Mouse (Mus musculus) mouse embryonic stem cell (cell line): ENCODE measurements around the gene Rbm47.

Source experiments
- in situ Hi-C, 2 experiments: fragments of 300-500 bp; cut with MboI; formaldehyde crosslinking; loops; 1 replicate in 1 of 2; 3 replicates in 1 of 2; pipeline ENCODE4 v1.14.3; 2019 to 2020; ENCODE audit warnings: low sequenced_read_pairs in 2 of 2, low pct_unique_long_range_greater_than_20kb in 1 of 2, mixed read lengths in 1 of 2; ENCODE audit not compliant: unreplicated experiment in 1 of 2

The Rbm47 gene

DNA sequence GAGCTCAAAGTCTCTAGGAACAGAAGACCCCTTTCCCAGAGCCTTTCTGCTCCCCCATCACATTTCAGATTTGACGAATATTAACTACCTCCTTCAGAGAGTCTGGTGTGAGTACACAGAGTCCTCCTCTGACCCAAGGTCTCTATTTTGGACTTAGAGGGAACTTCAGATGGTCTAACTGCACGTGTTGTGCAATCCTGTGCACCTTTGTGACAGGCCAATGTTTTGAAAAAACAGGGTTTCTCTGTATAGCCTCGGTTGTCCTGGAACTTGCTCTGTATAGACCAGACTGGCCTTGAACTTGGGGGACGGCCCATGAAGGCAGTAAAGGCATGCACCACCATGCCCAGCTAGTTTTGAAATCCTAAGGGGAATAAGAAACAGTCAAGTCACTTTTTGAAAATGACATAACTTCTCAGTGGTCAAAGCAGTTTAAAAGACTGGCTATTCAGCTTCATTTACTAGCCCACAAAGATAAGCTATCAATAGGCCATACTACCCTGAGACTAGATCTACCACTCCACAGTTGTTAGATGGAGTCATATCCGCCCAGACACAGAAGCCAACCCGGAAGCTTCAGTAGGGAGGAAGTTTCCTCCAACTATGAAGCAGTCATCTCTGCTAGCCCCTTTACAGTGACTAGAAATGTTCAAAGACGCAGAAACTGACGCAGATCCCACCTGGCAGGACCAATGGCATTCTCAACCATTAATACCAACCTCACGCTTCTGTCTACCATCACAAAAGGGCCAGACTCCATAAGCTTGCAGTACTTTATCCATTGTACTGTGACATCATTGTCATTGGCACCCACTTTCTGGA lies 93.3 kb downstream of the Rbm47 start:
- in situ Hi-C loops: loop anchor here in 1 of 2 experiments (10.0 kb wide), 1 partner anchor 155 kb away; no protein-coding TSS in a partner anchor

DNA sequence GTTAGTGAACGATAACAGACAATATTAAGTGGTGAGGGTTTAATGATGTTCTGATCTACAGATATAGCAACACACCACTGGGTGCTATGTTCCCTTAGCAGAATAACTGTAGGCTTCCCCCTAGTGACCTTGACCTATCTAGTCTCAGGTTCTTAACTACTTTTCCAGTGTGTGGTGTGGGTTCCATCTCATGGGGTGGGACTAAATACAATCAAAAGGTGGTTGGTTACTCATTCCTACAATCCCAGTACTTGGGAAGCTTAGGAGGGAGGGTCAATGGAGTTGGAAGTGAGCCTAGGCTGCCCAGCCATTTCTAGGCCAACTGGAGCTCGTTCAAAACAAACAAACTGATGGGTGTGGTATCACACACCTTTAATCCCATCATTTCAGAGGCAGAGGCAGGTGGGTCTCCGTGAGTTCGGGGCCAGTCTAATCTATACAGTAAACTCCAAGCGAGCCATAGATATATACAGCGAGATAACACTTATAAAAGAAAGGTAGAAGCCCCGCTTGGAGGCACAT lies 94.4 kb downstream of the Rbm47 start:
- in situ Hi-C loops: no loop called here

DNA sequence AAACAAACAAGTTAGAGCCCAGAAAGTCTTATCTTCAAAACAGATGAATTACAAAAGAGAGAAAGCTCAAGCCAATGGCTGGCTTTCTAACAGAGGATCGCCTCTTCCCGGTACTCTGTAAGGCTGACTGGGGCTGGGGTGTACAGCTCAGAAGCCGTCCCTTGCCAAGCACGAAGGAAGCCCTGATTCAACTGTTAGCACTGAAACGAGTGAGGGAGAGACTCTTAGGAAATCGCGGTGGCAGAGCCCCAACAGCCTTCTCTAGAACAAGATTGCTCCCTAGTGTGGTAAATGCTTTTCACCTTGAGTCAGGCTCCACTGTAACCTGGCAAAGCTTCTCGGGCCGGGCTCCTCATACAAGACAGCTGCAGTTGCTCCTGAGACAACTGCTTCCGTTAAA lies 95.5 kb downstream of the Rbm47 start:
- in situ Hi-C loops: no loop called here

DNA sequence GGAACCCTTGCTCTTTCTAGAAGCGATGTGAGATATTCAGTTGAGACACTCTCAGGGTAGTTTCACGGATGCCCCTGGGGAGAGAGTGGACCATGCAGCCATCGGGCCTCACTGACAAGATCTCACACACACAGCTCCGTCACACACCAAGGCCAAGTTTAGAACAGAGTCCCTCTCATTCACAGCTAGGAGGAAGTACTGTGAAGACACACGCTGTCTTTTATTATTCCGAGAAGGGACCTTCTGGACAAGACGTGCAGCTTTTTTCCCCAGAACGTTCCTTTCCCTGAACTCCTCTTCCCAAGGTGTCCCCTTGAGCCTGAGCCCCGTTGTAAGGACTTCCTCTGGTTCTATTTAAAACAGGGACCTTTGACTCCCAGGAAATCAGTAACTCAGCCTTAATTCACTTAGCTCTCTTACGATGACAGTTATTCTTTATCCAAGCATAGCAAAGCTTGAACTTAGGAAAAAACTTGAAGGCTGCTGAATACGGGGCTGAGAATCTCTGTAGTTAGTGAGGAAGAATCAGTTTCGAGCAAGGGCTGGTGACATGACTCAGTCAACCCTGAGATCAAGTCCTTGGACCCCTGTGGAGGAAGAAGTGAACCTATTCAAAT lies 96.1 kb downstream of the Rbm47 start:
- in situ Hi-C loops: no loop called here

DNA sequence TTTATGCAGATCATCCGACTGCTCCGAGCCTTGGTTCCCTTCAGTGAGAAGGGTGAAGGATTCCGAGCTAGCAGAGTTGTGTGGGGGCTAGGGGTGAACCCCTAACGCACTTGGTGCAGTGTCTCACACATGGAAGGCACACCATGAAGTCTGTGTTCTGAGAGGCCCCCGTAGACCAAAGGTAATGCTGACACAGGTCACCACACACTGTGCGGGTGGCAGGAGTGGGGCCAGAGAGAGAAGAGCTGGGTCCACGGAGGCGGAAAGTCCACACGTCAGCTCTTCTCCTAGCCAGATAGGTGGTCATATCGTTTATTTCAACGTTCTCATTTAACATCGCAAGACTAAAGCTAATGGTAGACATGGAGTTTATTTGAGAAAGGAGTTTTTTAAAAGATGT lies 97.0 kb downstream of the Rbm47 start:
- in situ Hi-C loops: no loop called here

DNA sequence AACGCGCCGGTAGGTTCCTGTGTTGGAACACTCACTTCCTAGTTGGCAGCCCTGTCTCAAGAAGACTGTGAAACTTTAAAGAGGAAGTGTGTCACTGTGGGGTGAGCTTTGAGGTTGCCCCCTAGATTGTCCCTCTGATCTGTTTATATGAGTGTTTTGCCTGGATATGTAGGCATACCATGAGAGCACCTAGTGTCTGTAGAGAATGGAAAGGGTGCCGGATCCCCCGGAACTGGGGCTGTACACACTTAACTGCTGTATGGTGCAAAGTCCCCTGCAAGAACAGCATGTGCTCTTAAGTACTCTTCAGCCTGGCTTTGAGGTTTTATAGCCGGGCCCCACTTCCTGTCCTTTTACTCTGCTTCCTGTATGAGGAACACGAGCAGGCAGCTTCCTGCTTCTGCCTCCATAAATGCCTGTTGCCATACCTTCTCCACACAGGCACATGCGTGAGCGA lies 97.9 kb downstream of the Rbm47 start:
- in situ Hi-C loops: no loop called here

DNA sequence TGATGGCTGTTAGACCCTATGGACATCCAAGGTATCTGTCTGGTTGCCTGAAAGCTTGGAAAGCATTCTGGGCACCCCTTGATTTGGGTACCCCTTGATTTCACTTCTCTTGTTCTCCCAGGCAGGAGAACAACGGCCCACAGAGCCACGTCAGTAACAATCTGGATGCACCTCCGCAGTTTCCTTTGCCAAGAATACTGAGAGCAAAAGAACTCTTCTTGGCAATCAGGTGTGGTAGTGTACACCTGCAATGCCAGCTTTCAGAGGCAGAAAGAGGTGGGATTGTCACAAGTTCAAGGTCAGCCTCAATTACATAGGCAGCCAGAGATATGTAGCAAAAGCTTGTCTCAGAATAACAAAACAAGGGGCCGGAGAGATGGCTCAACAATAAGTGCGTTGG lies 98.7 kb downstream of the Rbm47 start:
- in situ Hi-C loops: loop anchor here in 1 of 2 experiments (25.0 kb wide), 1 partner anchor 588 kb away; no protein-coding TSS in a partner anchor

DNA sequence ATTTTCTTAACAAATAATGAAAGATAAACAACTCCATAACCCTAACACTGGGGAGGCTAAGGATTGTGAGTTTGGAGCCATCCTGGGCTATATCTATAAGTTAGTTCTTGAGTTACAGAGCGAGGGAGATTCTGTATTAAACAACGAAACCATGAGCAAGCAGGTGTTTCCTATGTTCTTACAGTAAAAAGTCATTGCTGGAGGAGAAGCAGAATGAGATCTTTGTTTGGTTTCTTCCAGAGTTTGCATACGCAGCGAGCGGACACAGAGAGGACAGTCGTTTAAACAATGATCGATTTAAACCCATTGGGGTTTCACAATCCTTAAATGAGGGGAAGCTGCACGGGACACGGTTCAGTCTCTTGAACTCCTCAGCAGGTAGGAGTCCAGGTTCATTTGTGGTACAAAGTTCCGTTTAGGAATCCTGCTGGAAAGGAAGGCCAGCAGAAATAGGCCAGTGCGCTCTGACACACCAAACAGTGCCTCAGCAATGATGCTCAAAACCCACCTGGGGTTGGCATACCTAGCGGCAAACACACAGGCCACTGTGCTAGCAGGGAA lies 99.2 kb downstream of the Rbm47 start:
- in situ Hi-C loops: loop anchor here in 1 of 2 experiments (25.0 kb wide), 1 partner anchor 589 kb away; no protein-coding TSS in a partner anchor

DNA sequence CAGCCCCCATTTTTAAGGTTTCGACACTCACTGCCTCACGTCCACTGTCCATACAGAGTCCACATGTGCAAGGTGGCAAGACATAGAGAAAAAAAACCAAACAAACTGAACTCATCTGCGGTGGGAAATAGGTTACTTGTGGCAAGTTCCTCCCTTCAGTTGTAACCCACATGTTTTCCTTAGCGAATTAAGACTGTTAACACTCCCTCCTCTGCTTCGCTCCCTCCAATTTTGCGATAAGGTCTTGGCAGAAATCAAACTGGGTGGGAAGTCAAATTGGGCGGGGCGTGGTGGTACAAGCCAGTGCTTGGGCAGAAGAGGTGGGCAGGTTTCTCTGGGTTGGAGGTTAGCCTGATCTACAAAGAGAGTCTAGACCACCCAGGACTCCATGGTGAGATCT lies 101.2 kb downstream of the Rbm47 start:
- in situ Hi-C loops: loop anchor here in 1 of 2 experiments (25.0 kb wide), 1 partner anchor 591 kb away; no protein-coding TSS in a partner anchor

DNA sequence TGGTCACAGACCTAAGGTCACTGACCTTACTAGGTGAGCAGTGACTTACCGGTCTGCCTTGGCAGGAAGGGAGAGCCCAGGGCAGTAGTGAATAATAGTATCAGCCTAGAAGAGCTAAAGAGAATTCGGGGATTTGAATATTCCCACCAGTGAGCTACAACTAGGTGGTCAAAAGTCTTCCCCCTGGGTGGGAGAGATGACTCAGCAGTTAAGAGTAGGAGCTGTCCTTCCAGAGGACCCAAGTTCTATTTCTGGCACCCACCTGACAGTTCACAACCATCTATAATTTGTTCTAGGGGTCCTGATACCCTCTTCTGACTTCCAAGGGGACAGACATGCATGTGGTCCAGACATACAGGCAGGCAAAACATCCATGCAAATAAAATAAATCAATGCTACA lies 102.6 kb downstream of the Rbm47 start:
- in situ Hi-C loops: loop anchor here in 1 of 2 experiments (25.0 kb wide), 1 partner anchor 592 kb away; no protein-coding TSS in a partner anchor

DNA sequence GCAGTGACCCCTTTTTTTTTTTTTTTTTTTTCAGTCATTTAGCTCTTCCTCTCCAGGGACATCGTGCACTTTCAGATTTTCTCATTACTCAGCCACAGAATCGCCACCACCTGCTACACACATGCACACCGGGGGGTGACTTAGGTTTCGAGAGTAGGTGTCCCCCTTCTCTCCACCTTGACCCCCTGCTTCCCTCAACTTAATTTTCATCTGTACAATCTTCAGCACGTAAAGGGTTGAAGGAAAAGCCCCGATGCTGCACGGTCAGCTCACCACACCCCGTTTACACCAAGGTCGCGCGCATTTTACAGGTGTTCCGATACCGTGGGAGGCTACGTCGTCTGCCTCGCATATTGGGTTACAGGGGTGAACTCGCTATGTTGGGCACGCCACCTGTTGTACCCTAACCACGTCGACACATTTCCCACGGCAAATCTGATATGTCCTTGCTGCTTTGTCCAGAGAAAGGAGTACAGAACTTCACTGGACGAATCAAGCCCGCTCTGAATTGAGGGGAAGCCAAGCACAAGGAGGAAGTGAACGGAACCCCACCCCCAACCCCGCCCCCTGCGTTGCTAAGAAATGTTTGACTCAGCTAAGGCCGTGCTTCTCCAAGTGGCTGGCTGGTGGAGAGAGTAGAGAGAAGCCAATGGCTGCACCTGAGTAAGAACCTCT lies 103.3 kb downstream of the Rbm47 start:
- in situ Hi-C loops: loop anchor here in 1 of 2 experiments (25.0 kb wide), 1 partner anchor 593 kb away; no protein-coding TSS in a partner anchor

DNA sequence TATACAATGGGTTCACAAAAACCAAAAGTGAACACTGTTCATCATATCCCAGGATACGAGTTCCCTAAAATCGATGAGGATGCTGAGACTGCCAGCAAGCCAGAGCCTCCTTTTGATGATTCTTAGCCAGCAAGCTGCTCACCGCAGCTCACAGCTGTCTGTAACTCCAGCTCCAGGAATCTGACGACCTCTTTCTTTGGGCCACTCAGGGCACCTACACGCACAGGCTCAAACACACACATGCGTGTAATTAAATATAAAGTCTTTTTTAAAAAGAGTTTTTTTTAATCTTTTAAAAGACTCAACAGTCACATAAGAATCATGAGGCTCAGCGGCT lies 103.8 kb downstream of the Rbm47 start:
- in situ Hi-C loops: loop anchor here in 1 of 2 experiments (25.0 kb wide), 1 partner anchor 593 kb away; no protein-coding TSS in a partner anchor

DNA sequence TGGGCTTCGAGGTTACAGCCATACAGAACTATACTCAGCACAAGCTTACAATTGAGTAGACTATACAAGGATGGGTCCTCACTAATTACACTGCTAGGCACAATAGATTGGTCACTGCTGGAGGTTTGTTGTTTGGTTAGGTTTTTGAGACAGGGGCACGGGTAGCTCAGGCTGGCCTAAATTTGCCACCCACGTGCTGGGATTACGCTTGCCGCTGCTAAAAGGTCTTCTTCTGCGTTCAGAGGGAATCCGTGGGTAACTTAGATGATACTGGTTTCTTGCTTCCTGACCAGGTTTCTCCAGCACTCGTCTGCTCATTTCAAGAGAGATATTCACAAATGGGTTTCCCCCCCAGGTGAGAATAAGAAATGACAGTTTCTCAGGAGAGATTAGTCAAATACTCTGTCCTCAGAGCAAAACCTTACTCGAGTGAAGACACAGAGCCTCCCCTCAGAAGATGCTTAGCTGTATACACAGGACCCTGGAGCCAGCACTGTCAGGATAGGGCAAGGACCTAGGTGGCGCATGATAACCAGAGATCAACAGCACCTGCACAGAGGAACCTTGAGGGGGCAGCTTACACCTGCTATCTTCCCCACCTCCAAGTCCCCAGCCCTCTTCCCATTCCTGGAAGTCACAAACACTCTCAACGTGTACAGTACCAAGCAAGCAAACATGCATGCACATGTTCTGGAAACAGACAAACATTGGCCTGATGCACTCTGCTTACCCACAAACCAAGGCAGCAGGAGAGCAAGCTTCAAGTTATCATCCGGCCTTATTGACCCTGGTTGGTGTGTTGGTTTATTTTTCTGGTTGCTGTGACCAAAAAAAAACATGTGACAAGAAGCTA lies 104.6 kb downstream of the Rbm47 start:
- in situ Hi-C loops: loop anchor here in 1 of 2 experiments (25.0 kb wide), 1 partner anchor 594 kb away; no protein-coding TSS in a partner anchor

DNA sequence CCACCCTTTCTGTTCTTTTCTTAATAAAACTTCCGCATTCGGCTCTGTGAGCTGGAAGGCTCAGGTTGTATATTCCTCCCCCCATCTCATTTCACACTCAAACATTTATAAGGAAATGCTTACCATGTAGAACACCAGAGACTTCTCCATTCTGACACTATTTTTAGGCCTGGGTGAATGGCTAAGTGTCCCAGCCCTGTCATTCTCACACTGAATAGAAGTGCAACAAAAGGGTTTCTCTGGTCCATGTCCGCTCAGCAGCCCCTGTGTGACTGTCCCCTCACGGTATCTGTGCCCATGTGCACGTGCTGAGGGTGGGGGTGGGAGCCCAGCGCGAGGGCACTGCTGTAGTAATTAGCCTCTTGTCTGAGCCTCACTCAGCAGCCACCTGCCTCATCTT lies 105.7 kb downstream of the Rbm47 start:
- in situ Hi-C loops: loop anchor here in 1 of 2 experiments (25.0 kb wide), 1 partner anchor 595 kb away; no protein-coding TSS in a partner anchor

DNA sequence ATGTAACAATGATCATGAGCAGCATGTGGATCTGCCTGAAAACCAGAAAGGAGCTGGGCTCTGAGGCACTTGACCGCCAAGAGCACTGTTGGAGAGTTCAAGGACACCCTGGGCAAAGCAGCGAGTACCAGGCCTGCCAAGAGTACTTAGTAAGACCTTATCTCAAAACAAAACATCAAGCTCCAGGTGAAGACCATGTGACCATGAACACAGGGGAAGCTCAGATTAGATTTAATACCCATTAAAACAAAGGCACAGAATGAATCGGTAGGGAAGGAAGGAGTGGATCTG lies 110.0 kb downstream of the Rbm47 start:
- in situ Hi-C loops: loop anchor here in 1 of 2 experiments (25.0 kb wide), 1 partner anchor 599 kb away; no protein-coding TSS in a partner anchor

DNA sequence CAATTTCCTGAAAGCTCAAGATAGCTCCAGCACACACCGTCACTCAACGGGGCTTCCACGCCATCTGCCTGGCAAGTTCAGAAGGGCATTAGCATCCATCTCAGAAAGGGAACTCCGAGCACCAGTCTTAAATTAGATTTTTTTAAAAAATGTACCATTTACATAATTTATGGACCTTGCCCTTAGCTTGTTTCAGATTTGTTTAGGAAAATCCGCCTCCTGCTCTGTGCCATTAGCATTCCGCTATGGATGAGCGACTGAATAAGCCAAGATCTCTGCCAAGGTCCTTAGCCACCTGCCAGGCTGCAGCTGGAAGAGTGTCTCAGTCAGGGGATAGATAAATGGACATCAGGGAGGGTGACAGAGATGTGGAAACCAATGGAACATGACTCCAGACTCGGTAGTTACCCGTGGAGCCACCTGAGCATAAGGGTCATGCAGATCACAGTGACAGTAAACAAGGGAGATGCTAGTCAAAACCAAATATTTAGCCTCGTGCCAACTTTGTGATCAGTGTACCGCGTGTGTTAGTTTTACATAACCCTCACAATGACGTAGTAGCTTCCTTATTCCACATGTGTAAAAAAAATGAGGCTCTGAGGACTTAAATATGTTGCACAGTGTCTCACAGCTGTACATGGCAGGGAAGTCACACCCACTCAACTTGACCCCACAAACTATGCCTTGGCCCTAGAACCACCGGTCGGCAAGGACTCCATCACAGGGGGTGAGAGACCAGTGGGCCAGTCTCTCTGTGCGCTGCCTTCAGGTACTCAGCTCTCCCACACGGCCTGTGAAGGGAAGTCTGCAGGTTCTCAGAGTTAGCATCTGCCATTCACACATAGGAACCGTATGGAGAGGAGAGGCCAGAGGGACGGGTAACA lies 110.6 kb downstream of the Rbm47 start:
- in situ Hi-C loops: loop anchor here in 1 of 2 experiments (25.0 kb wide), 1 partner anchor 600 kb away; no protein-coding TSS in a partner anchor

DNA sequence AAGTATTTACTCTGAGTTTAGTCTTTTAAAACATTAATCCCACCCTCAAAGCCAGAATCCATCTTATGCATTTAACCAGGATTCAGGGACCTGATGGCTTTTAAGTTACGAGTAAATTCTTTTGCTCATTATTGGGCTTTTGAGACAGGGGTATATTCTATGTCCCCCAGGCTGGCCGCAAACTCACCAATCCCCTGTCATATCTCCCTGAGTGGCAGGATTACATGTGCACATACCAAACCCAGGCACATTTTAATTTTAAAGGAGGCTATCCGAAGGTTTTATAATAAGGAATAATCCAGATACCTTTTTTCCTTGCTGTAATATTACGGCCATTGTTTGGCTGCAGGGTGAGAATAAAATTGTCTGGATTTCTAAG lies 111.3 kb downstream of the Rbm47 start:
- in situ Hi-C loops: loop anchor here in 1 of 2 experiments (25.0 kb wide), 1 partner anchor 601 kb away; no protein-coding TSS in a partner anchor
